Mouse (Mus musculus) spleen, adult 2 months (tissue): ENCODE results near the gene Zfp217.

Source experiments
- CTCF ChIP-seq: fragments of 200-500 bp; IDR thresholded peaks from 2 replicates; pipeline ENCODE4 v1.5.1; 2011; ENCODE audit warnings: mild to moderate bottlenecking, inconsistent platforms; ENCODE audit not compliant: insufficient read depth, insufficient read length, insufficient replicate concordance; ENCODE audit errors: extremely low read depth
- POLR2A ChIP-seq: fragments of 200-500 bp; IDR thresholded peaks from 2 replicates; pipeline ENCODE4 v1.6.1; 2011; ENCODE audit warnings: low read depth, low read length, inconsistent platforms

GRCm38 (mm10) chr2:170153421-170154271 is 5.7 kb upstream of the Zfp217 start:
- no peak for TF ChIP-seq CTCF
- no peak for TF ChIP-seq POLR2A
